Mouse (Mus musculus) Patski (cell line): Measurements from ENCODE around the gene Rgs9. TPM values are rescaled to one million over a fixed set of nuclear protein-coding genes. Genes with fewer than 3 reads are reported as not detected.
A peak's percentile ranks its signal among the peaks of the same experiment; 100 is the strongest.

ENCODE experiments used
- ATAC-seq: fragments of 100-300 bp; one replicate; pipeline ENCODE4 v1.8.0; 2021
- CTCF ChIA-PET: fragments of 350-600 bp; sonication (Branson Sonifier 250); formaldehyde crosslinking; loops from one replicate; lab custom pipeline; 2022; ENCODE audit warnings: inconsistent platforms; lab: Charles Lee
- POLR2A ChIA-PET: fragments of 350-600 bp; sonication (Branson Sonifier 250); formaldehyde crosslinking; loops from one replicate; lab custom pipeline; 2022; ENCODE audit warnings: antibody characterized with exemption, inconsistent platforms; lab: Charles Lee
- DNase-seq: peaks from one replicate; pipeline ENCODE4 v3.0.0-alpha.2; 2011; ENCODE audit warnings: low read depth, low spot score
- H3K27me3 ChIP-seq: fragments of 371-371 bp; one replicate; pipeline ENCODE4 v1.5.1; 2021
- CTCF ChIP-seq: fragments of 100-300 bp; IDR thresholded peaks from one replicate; pipeline ENCODE4 v1.5.1; 2021
- in situ Hi-C: fragments of 300-500 bp; cut with MboI; formaldehyde crosslinking; loops from 3 replicates; pipeline ENCODE4 v1.11.1; 2018; ENCODE audit warnings: low pct_unique_long_range_greater_than_20kb, mixed read lengths
- polyA plus RNA-seq: library from polyadenylated mRNA; unstranded; gene quantifications from one replicate; pipeline ENCODE4 v1.2.3, GENCODE M21; 2021

Gene Rgs9
- polyA plus RNA-seq, 1 experiment from 2014 or later = 3.3 TPM

- DNase-seq (no peak), ATAC-seq (peak; percentile 53)
- in situ Hi-C loops = loop anchor here (5.0 kb wide), 1 partner anchor 95 kb away; the partner anchor contains the start of gene Amz2
- TF ChIP-seq CTCF = no peak
- no peaks in the 10 kb centered on the region for H3K27me3 ChIP-seq
- CTCF ChIA-PET = interaction anchor here (1.1 to 6.3 kb wide), 8 partner anchors 11 to 98 kb away, joined by 3 to 49 read pairs (median 5); partner anchors contain the start of gene Rgs9
- POLR2A ChIA-PET = interaction anchor here (0.8 kb wide), 1 partner anchor 17 kb away, joined by 3 read pairs; no protein-coding TSS in a partner anchor
Measured at GRCm38 (mm10) chr11:109332722-109333121, 34.8 kb upstream of the Rgs9 start.

DNA sequence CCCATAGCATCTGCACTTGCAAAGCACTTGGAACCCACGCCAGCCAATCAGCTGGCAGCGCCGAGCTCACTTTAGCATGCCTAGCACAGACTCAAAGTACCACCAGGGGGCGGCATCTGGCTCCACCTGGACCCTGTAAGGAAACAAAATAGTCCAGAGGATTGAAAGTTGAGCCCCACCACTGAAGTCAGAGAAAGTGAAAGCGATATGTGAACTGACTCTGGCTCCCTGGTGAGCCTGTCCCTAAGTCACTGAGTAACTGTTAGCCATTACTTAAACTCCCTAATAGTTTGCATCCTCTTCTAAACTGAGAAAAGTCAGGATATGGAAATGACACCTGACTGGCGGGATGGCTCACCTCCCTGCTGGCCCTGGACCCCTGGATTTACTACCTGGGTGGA lies 33.5 kb upstream of the Rgs9 start:
- no peak for DNase-seq
- peak; percentile 89 for TF ChIP-seq CTCF
- in situ Hi-C loops = loop anchor here (5.0 kb wide), 1 partner anchor 96 kb away; the partner anchor contains the start of gene Amz2
- H3K27me3 ChIP-seq = no peaks in the 10 kb centered on the region
- peak; percentile 85 for ATAC-seq
- ChIA-PET CTCF (interaction anchor here (0.7 to 6.3 kb wide), 14 partner anchors 8 to 99 kb away, joined by 3 to 49 read pairs (median 5); partner anchors contain the start of gene Rgs9), POLR2A (interaction anchor here (1.1 kb wide), 1 partner anchor 72 kb away, joined by 3 read pairs; no protein-coding TSS in a partner anchor)

DNA sequence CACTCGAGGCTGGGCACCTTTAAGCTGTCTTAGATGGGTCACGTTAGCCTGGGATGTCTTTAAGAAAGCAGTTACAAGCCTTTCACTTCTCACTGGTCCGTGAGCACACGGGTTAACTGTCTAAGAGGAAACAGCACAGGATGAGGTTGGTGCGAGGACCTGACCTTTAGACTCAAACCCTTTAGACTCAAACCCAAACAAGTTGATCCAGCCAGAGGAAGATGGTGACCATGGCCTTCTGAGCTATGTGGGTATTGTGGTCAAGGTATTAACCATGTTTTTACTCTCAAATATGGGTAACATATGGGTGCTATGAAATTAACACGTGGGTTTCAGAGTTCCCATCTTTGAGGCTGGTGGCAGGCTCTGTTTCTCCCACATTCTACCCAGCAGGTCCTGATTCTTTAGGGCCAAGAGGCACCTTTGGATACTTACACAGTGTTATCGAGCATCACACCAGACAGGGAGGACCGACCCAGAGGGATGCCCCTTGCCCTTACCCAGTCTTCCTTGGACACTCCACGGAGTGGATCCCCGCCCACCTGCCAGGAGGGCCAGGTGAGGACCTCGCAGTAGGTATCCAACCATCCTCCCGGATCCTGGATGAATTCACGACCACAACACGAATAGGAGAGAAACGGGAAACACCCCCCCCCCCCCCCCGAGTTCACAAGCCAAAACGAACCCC lies 32.9 kb upstream of the Rgs9 start:
- in situ Hi-C loops = loop anchor here (5.0 kb wide), 1 partner anchor 96 kb away; the partner anchor contains the start of gene Amz2
- POLR2A ChIA-PET = interaction anchor here (1.1 kb wide), 1 partner anchor 72 kb away, joined by 3 read pairs; no protein-coding TSS in a partner anchor
- H3K27me3 ChIP-seq = no peaks in the 10 kb centered on the region
- CTCF ChIA-PET = interaction anchor here (0.8 to 6.3 kb wide), 11 partner anchors 9 to 94 kb away, joined by 3 to 49 read pairs (median 5); partner anchors contain the start of gene Rgs9
- no peak for TF ChIP-seq CTCF
- ATAC-seq (no peak), DNase-seq (no peak)

DNA sequence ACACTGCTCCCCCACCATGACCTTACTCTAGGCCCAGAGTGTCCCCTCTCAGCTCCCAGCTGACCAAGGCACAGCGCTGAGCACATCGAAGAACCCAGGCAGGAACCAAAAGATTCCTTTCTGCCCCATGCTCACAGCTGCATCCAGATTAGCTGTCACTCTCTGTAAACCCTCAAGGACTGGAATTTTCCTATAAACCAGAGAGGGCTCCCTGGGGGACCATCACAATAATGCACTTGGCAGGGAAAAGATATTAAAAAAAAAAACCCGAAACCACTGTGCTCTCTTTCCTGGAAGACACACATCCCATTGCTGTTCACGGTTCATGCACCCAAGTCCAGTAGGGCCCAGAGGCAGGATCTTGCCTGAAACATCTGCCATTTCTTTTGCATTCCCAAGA lies 31.4 kb upstream of the Rgs9 start:
- in situ Hi-C loops = no loop called here
- ChIA-PET POLR2A (interaction anchor here (0.6 to 1.0 kb wide), 4 partner anchors 13 to 121 kb away, joined by 3 to 4 read pairs (median 3); no protein-coding TSS in a partner anchor), CTCF (interaction anchor here (0.6 to 6.3 kb wide), 6 partner anchors 8 to 110 kb away, joined by 3 to 49 read pairs (median 3); no protein-coding TSS in a partner anchor)
- peak; percentile 86 for DNase-seq
- no peaks in the 10 kb centered on the region for H3K27me3 ChIP-seq
- no peak for TF ChIP-seq CTCF
- peak; percentile 52 for ATAC-seq

GRCm38 (mm10) chr11:109327952-109328351 lies 30.0 kb upstream of the Rgs9 start:
- no peak for DNase-seq
- no peak for TF ChIP-seq CTCF
- CTCF ChIA-PET = interaction anchor here (1.7 to 6.3 kb wide), 3 partner anchors 11 to 83 kb away, joined by 3 to 49 read pairs (median 8); no protein-coding TSS in a partner anchor
- POLR2A ChIA-PET = no interaction called here
- H3K27me3 ChIP-seq = no peaks in the 10 kb centered on the region
- in situ Hi-C loops = no loop called here
- ATAC-seq = no peak

- ChIA-PET CTCF (interaction anchor here (2.4 to 6.3 kb wide), 2 partner anchors 10 to 16 kb away, joined by 8 to 49 read pairs; no protein-coding TSS in a partner anchor), POLR2A (interaction anchor here (0.7 kb wide), 1 partner anchor 24 kb away, joined by 3 read pairs; no protein-coding TSS in a partner anchor)
- in situ Hi-C loops = no loop called here
- no peak for TF ChIP-seq CTCF
- no peak for DNase-seq
- no peaks in the 10 kb centered on the region for H3K27me3 ChIP-seq
- no peak for ATAC-seq
Measured at GRCm38 (mm10) chr11:109327381-109327780, 29.5 kb upstream of the Rgs9 start.

DNA sequence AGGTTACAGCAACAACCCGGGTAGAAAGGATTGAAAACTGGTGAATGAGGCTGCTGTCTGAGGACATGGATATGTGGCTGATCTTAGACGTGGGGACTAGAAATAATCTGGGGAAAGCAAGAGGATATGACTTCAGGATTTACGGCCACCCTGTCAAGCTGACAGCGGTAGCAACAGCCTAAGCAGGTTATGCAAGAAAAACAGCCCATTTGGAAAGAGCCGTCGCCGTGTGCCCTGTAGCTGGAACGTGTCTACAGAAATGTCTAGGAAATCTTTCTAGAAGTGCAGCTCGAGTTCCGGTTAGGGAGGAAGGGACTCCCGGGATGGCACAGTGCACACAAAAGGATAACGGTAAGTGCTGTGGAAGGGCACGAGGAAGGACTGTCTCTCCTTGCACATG lies 28.3 kb upstream of the Rgs9 start:
- in situ Hi-C loops = no loop called here
- H3K27me3 ChIP-seq = no peaks in the 10 kb centered on the region
- ATAC-seq (no peak), DNase-seq (no peak)
- TF ChIP-seq CTCF = no peak
- POLR2A ChIA-PET = interaction anchor here (1.0 kb wide), 1 partner anchor 8 kb away, joined by 3 read pairs; no protein-coding TSS in a partner anchor
- CTCF ChIA-PET = interaction anchor here (1.0 kb wide), 1 partner anchor 94 kb away, joined by 3 read pairs; no protein-coding TSS in a partner anchor

DNA sequence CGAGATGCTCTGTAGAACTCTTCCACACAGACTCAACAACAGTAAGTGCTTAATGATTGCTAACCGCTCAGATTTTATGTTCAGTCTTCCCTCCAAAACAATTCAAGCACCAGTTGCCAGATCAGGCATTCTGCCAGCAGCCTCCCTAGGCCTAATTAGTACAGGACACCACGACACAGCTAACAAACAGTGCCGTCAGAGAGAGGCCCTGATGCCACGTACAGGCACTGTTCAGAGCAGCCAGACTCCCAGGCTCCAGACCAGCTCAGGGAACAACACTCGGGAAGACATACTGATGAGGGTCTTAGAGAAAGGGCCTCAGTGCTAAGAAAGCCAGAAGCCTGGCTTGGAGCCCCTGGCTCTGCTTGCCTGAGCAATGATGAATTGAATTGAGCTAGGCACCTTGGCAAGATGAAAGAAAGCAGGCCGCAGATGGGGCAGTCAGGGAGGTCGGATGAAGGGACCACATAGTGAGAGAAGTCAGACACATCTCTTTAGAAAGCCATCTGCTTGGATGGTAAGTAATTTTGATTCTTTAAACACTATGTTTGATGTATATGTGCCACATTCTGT lies 22.5 kb upstream of the Rgs9 start:
- POLR2A ChIA-PET = no interaction called here
- ATAC-seq (no peak), DNase-seq (no peak)
- in situ Hi-C loops = no loop called here
- no peak for TF ChIP-seq CTCF
- no peaks in the 10 kb centered on the region for H3K27me3 ChIP-seq
- CTCF ChIA-PET = no interaction called here

DNA sequence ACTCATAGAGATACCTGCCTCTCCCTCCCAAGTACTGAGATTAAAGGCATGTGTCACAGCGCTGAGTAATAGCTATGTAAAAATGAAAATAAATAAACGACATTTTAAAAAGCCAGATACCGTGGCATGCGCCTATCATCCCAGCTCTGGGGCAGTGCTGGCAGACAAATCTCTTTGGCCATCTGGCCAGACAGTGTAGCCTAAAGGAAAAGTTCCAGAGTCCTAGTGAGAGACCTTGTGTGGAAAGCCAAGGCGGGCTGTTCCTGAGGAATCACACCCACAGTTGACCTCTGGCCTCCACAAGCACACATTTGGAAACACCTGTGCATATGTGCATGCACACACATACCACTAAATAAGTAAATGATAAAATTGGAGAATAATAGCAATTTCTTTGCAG lies 22.0 kb upstream of the Rgs9 start:
- H3K27me3 ChIP-seq = no peaks in the 10 kb centered on the region
- POLR2A ChIA-PET = no interaction called here
- CTCF ChIA-PET = no interaction called here
- TF ChIP-seq CTCF = no peak
- in situ Hi-C loops = no loop called here
- ATAC-seq = no peak
- DNase-seq = no peak

- no peak for DNase-seq
- TF ChIP-seq CTCF = no peak
- ATAC-seq = no peak
- CTCF ChIA-PET = no interaction called here
- in situ Hi-C loops = no loop called here
- H3K27me3 ChIP-seq = no peaks in the 10 kb centered on the region
- POLR2A ChIA-PET = no interaction called here
Measured at GRCm38 (mm10) chr11:109319471-109319870, 21.5 kb upstream of the Rgs9 start.
